Mouse (Mus musculus) embryonic facial prominence, embryonic 12.5 days (tissue): Measurements from ENCODE around the gene Rnf212. TPM values are rescaled to one million over a fixed set of nuclear protein-coding genes. Genes with fewer than 3 reads are reported as not detected.

Experiments
- ATAC-seq: fragments of 200-750 bp; cut with Nextera tagmentation; 2 replicates; pipeline ENCODE4 v1.8.0; 2017; ENCODE audit not compliant: insufficient number of reproducible peaks, insufficient read depth, low FRiP score, low TSS enrichment
- H3K27ac ChIP-seq: fragments of 300-500 bp; sonication (generic); 2 replicates; pipeline ENCODE4 v1.5.1; 2016; ENCODE audit warnings: mild to moderate bottlenecking
- H3K27me3 ChIP-seq: fragments of 300-500 bp; sonication (generic); 2 replicates; pipeline ENCODE4 v1.6.1; 2016; ENCODE audit warnings: mild to moderate bottlenecking, moderate library complexity
- H3K36me3 ChIP-seq: fragments of 300-500 bp; sonication (generic); 2 replicates; pipeline ENCODE4 v1.6.1; 2016; ENCODE audit warnings: mild to moderate bottlenecking
- H3K4me1 ChIP-seq: fragments of 300-500 bp; sonication (generic); 2 replicates; pipeline ENCODE4 v1.6.1; 2016
- H3K4me2 ChIP-seq: fragments of 300-500 bp; sonication (generic); replicated peaks from 2 replicates; pipeline ENCODE4 v1.6.1; 2016; ENCODE audit warnings: mild to moderate bottlenecking, moderate library complexity
- H3K4me3 ChIP-seq: fragments of 300-500 bp; sonication (generic); 2 replicates; pipeline ENCODE4 v1.5.1; 2016; ENCODE audit warnings: mild to moderate bottlenecking
- H3K9ac ChIP-seq: fragments of 300-500 bp; sonication (generic); 2 replicates; pipeline ENCODE4 v1.6.1; 2016; ENCODE audit warnings: mild to moderate bottlenecking, moderate library complexity
- H3K9me3 ChIP-seq: fragments of 300-500 bp; sonication (generic); 2 replicates; pipeline ENCODE4 v1.6.1; 2016; ENCODE audit warnings: mild to moderate bottlenecking, moderate library complexity
- WGBS: fragments of 180-500 bp; shearing (Covaris S2); methylation state at CpG from one replicate; pipeline ENCODE4 v1.1.7; 2016; 5-methylcytosine and 5-hydroxymethylcytosine counted together
- polyA plus RNA-seq: library from polyadenylated mRNA; unstranded; fragments of >200 nt; fragmentation: Nextera tagmentation; extraction: Ambion mirVana; gene quantifications from 2 replicates; pipeline ENCODE4 v1.2.1, GENCODE M21; 2016

Gene Rnf212
- polyA plus RNA-seq, 1 experiment from 2014 or later = 0.54 TPM

- Histone ChIP-seq H3K4me1 (no peaks in the 10 kb centered on the region), H3K4me2 (no peak overlapping the region), H3K9ac (no peak overlapping the region), H3K27ac (no peak overlapping the region), H3K27me3 (no peaks in the 10 kb centered on the region), H3K9me3 (no peaks in the 10 kb centered on the region), H3K4me3 (no peak overlapping the region), H3K36me3 (peaks cover 45% of the 10 kb centered on the region)
- 57% methylated on average over 6 of the region's 6 CpGs for WGBS
- no peak for ATAC-seq
Measured at GRCm38 (mm10) chr5:108708981-108709731, 65.6 kb downstream of the Rnf212 start.

GRCm38 (mm10) chr5:108708419-108708818 lies 66.4 kb downstream of the Rnf212 start:
- Histone ChIP-seq H3K4me2 (no peak overlapping the region), H3K27me3 (no peaks in the 10 kb centered on the region), H3K9ac (no peak overlapping the region), H3K9me3 (no peaks in the 10 kb centered on the region), H3K4me3 (no peak overlapping the region), H3K4me1 (no peaks in the 10 kb centered on the region), H3K27ac (no peak overlapping the region), H3K36me3 (peaks cover 52% of the 10 kb centered on the region)
- 93% methylated on average over 1 of the region's 1 CpGs for WGBS
- ATAC-seq = no peak

GRCm38 (mm10) chr5:108707758-108708157 lies 67.0 kb downstream of the Rnf212 start:
- 82% methylated on average over 2 of the region's 2 CpGs for WGBS
- no peak for ATAC-seq

GRCm38 (mm10) chr5:108703754-108704626 lies 70.8 kb downstream of the Rnf212 start:
- peak; percentile 8; the same call in 1 of the 2 replicates for ATAC-seq
- no peaks in the 10 kb centered on the region for H3K27me3 ChIP-seq
- H3K27ac ChIP-seq = no peak overlapping the region
- H3K4me2 ChIP-seq = no peak overlapping the region
- H3K36me3 ChIP-seq = peaks cover 65% of the 10 kb centered on the region
- no peak overlapping the region for H3K4me3 ChIP-seq
- no peak overlapping the region for H3K9ac ChIP-seq
- peaks cover 20% of the 10 kb centered on the region for H3K4me1 ChIP-seq
- WGBS = 76% methylated on average over 12 of the region's 12 CpGs
- H3K9me3 ChIP-seq = no peaks in the 10 kb centered on the region

More at GRCm38 (mm10) chr5:108707758-108708157, 67.0 kb downstream of the Rnf212 start:
- H3K9ac ChIP-seq = no peak overlapping the region
- no peak overlapping the region for H3K4me3 ChIP-seq
- no peaks in the 10 kb centered on the region for H3K9me3 ChIP-seq
- no peak overlapping the region for H3K27ac ChIP-seq
- H3K27me3 ChIP-seq = no peaks in the 10 kb centered on the region
- H3K4me1 ChIP-seq = no peaks in the 10 kb centered on the region
- H3K36me3 ChIP-seq = peaks cover 56% of the 10 kb centered on the region
- H3K4me2 ChIP-seq = no peak overlapping the region

- no peak for ATAC-seq
- Histone ChIP-seq H3K4me2 (no peak overlapping the region), H3K36me3 (peaks cover 53% of the 10 kb centered on the region), H3K9me3 (no peaks in the 10 kb centered on the region), H3K27me3 (no peaks in the 10 kb centered on the region), H3K9ac (no peak overlapping the region), H3K4me3 (no peak overlapping the region), H3K4me1 (peaks cover 41% of the 10 kb centered on the region), H3K27ac (no peak overlapping the region)
- 64% methylated on average over 10 of the region's 10 CpGs for WGBS
Measured at GRCm38 (mm10) chr5:108701341-108702021, 73.3 kb downstream of the Rnf212 start.

- 23% methylated on average over 3 of the region's 3 CpGs for WGBS
- ATAC-seq = no peak; the same call in 1 of the 2 replicates
Measured at GRCm38 (mm10) chr5:108700346-108700745, 74.4 kb downstream of the Rnf212 start.

GRCm38 (mm10) chr5:108697341-108697753 lies 77.4 kb downstream of the Rnf212 start:
- H3K4me1 ChIP-seq = peaks cover 68% of the 10 kb centered on the region
- 29% methylated on average over 4 of the region's 4 CpGs for WGBS
- H3K4me3 ChIP-seq = no peak overlapping the region
- H3K9me3 ChIP-seq = no peaks in the 10 kb centered on the region
- ATAC-seq = no peak
- H3K36me3 ChIP-seq = peaks cover 20% of the 10 kb centered on the region
- peak overlapping the region; percentile 24; the same call in 1 of the 2 replicates for H3K9ac ChIP-seq
- peak overlapping the region; percentile 13; the same call in 1 of the 2 replicates for H3K4me2 ChIP-seq
- peak overlapping the region; percentile 69; the same call in 1 of the 2 replicates for H3K27ac ChIP-seq
- no peaks in the 10 kb centered on the region for H3K27me3 ChIP-seq

More at GRCm38 (mm10) chr5:108700346-108700745, 74.4 kb downstream of the Rnf212 start:
- Histone ChIP-seq H3K27me3 (no peaks in the 10 kb centered on the region), H3K27ac (peak overlapping the region; percentile 69), H3K4me1 (peaks cover 53% of the 10 kb centered on the region), H3K9me3 (no peaks in the 10 kb centered on the region), H3K4me3 (no peak overlapping the region), H3K9ac (no peak overlapping the region), H3K4me2 (no peak overlapping the region; the same call in 1 of the 2 replicates), H3K36me3 (peaks cover 43% of the 10 kb centered on the region)

GRCm38 (mm10) chr5:108696542-108696941 lies 78.2 kb downstream of the Rnf212 start:
- 54% methylated on average over 3 of the region's 3 CpGs for WGBS
- Histone ChIP-seq H3K36me3 (peaks cover 12% of the 10 kb centered on the region; the same call in 1 of the 2 replicates), H3K9ac (0 out of 2 replicates have a peak overlapping the region, but pooled peaks have one; percentile 30), H3K27ac (0 out of 2 replicates have a peak overlapping the region, but pooled peaks have one; percentile 41), H3K27me3 (no peaks in the 10 kb centered on the region), H3K4me3 (no peak overlapping the region), H3K4me2 (peak overlapping the region; percentile 75), H3K4me1 (peaks cover 75% of the 10 kb centered on the region), H3K9me3 (no peaks in the 10 kb centered on the region)
- ATAC-seq = no peak

- ATAC-seq = no peak
- Histone ChIP-seq H3K27me3 (no peaks in the 10 kb centered on the region), H3K4me2 (peak overlapping the region; percentile 75), H3K27ac (no peak overlapping the region), H3K4me1 (peaks cover 70% of the 10 kb centered on the region), H3K36me3 (peaks cover 11% of the 10 kb centered on the region; the same call in 1 of the 2 replicates), H3K9me3 (no peaks in the 10 kb centered on the region), H3K4me3 (peak overlapping the region; percentile 81), H3K9ac (no peak overlapping the region)
- 92% methylated on average over 12 of the region's 12 CpGs for WGBS
Measured at GRCm38 (mm10) chr5:108695861-108696260, 78.9 kb downstream of the Rnf212 start.

- ATAC-seq = peak; percentile 53
- peak overlapping the region; percentile 93 for H3K9ac ChIP-seq
- no peaks in the 10 kb centered on the region for H3K9me3 ChIP-seq
- peaks cover 11% of the 10 kb centered on the region; the same call in 1 of the 2 replicates for H3K36me3 ChIP-seq
- H3K27me3 ChIP-seq = no peaks in the 10 kb centered on the region
- H3K4me2 ChIP-seq = peak overlapping the region; percentile 75
- peak overlapping the region; percentile 81 for H3K4me3 ChIP-seq
- peaks cover 59% of the 10 kb centered on the region for H3K4me1 ChIP-seq
- H3K27ac ChIP-seq = peak overlapping the region; percentile 73
- WGBS = 1% methylated on average over 98 of the region's 99 CpGs
Measured at GRCm38 (mm10) chr5:108694352-108695261, 80.2 kb downstream of the Rnf212 start.
